Mouse (Mus musculus) stomach, postnatal 0 days (tissue): Measurements from ENCODE around the gene Gk5. TPM values are rescaled to one million over a fixed set of nuclear protein-coding genes. Genes with fewer than 3 reads are reported as not detected.
A peak's percentile ranks its signal among the peaks of the same experiment; 100 is the strongest.

Experiments used
- ATAC-seq: fragments of 200-750 bp; cut with Nextera tagmentation; 2 replicates; pipeline ENCODE4 v1.8.0; 2017; ENCODE audit not compliant: low FRiP score, low TSS enrichment
- DNase-seq: peaks from one replicate; pipeline ENCODE4 v3.0.0-alpha.2; 2016; ENCODE audit warnings: low spot score
- H3K27ac ChIP-seq: fragments of 300-500 bp; sonication (generic); replicated peaks from 2 replicates; pipeline ENCODE4 v1.5.1; 2014; ENCODE audit warnings: mild to moderate bottlenecking, control low read depth
- H3K27me3 ChIP-seq: fragments of 300-500 bp; sonication (generic); 2 replicates; pipeline ENCODE4 v1.6.1; 2014; ENCODE audit warnings: low read length; ENCODE audit not compliant: control insufficient read depth, insufficient read depth
- H3K36me3 ChIP-seq: fragments of 300-500 bp; sonication (generic); 2 replicates; pipeline ENCODE4 v1.6.1; 2014; ENCODE audit warnings: low read length, mixed read lengths; ENCODE audit not compliant: control insufficient read depth, insufficient read depth
- H3K4me1 ChIP-seq: fragments of 300-500 bp; sonication (generic); replicated peaks from 2 replicates; pipeline ENCODE4 v1.6.1; 2014; ENCODE audit warnings: antibody characterized with exemption; ENCODE audit not compliant: control insufficient read depth, insufficient read depth
- H3K4me2 ChIP-seq: fragments of 300-500 bp; sonication (generic); replicated peaks from 2 replicates; pipeline ENCODE4 v1.6.1; 2014; ENCODE audit warnings: low read depth, mild to moderate bottlenecking, control low read depth, moderate library complexity
- H3K4me3 ChIP-seq: fragments of 300-500 bp; sonication (generic); 2 replicates; pipeline ENCODE4 v1.5.1; 2014; ENCODE audit warnings: low read depth, low read length, control low read depth
- H3K9ac ChIP-seq: fragments of 300-500 bp; sonication (generic); 2 replicates; pipeline ENCODE4 v1.6.1; 2014; ENCODE audit warnings: mild to moderate bottlenecking, low read length, control low read depth, mixed read lengths
- H3K9me3 ChIP-seq: fragments of 300-500 bp; sonication (generic); 2 replicates; pipeline ENCODE4 v1.6.1; 2016; ENCODE audit warnings: low read length; ENCODE audit not compliant: control insufficient read depth
- CTCF ChIP-seq: IDR thresholded peaks from 2 replicates; pipeline ENCODE4 v1.5.1; 2016; ENCODE audit warnings: antibody characterized with exemption, low read depth, mild to moderate bottlenecking, moderate library complexity
- EP300 ChIP-seq: optimal IDR thresholded peaks from 2 replicates; pipeline ENCODE3; 2016; ENCODE audit warnings: antibody characterized with exemption
- WGBS: fragments of 180-500 bp; shearing (Covaris S2); extraction: QIAGEN DNeasy Blood & Tissue Kit; methylation state at CpG from one replicate; pipeline ENCODE4 v1.1.7; 2014; 5-methylcytosine and 5-hydroxymethylcytosine counted together
- polyA plus RNA-seq: library from polyadenylated mRNA; unstranded; fragments of >200 nt; fragmentation: Nextera tagmentation; extraction: Ambion mirVana; gene quantifications from 2 replicates; pipeline ENCODE4 v1.2.1, GENCODE M21; 2015

Gene Gk5
- polyA plus RNA-seq, 1 experiment from 2014 or later: 9.8 TPM

- ATAC-seq (no peak), DNase-seq (no peak)
- Histone ChIP-seq H3K9me3 (no peaks in the 10 kb centered on the region), H3K27me3 (no peaks in the 10 kb centered on the region), H3K4me2 (peak overlapping the region; percentile 64; the same call in 1 of the 2 replicates), H3K9ac (no peak overlapping the region), H3K36me3 (no peaks in the 10 kb centered on the region), H3K27ac (no peak overlapping the region), H3K4me1 (no peaks in the 10 kb centered on the region), H3K4me3 (no peak overlapping the region)
- WGBS: 78% methylated on average over 4 of the region's 4 CpGs
- TF ChIP-seq EP300 (no peak), CTCF (no peak)
Measured at GRCm38 (mm10) chr9:96118216-96118615, 946 bp upstream of the Gk5 start.

GRCm38 (mm10) chr9:96127972-96128371 lies 8.8 kb downstream of the Gk5 start:
- Histone ChIP-seq H3K36me3 (no peaks in the 10 kb centered on the region; the same call in 1 of the 2 replicates), H3K9ac (no peak overlapping the region), H3K27ac (no peak overlapping the region), H3K27me3 (no peaks in the 10 kb centered on the region), H3K4me1 (no peaks in the 10 kb centered on the region), H3K9me3 (no peaks in the 10 kb centered on the region), H3K4me3 (no peak overlapping the region), H3K4me2 (no peak overlapping the region)
- peak; percentile 34 for DNase-seq
- peak; percentile 59 for TF ChIP-seq CTCF
- TF ChIP-seq EP300: no peak
- 52% methylated on average over 5 of the region's 5 CpGs for WGBS
- no peak for ATAC-seq

GRCm38 (mm10) chr9:96132956-96133603 lies 13.9 kb downstream of the Gk5 start:
- H3K4me3 ChIP-seq: no peak overlapping the region
- H3K4me2 ChIP-seq: no peak overlapping the region
- no peaks in the 10 kb centered on the region for H3K27me3 ChIP-seq
- H3K9me3 ChIP-seq: no peaks in the 10 kb centered on the region
- TF ChIP-seq CTCF: no peak
- TF ChIP-seq EP300: no peak
- H3K9ac ChIP-seq: no peak overlapping the region
- 32% methylated on average over 4 of the region's 4 CpGs for WGBS
- H3K4me1 ChIP-seq: no peaks in the 10 kb centered on the region; the same call in 1 of the 2 replicates
- no peaks in the 10 kb centered on the region; the same call in 1 of the 2 replicates for H3K36me3 ChIP-seq
- peak; percentile 54 for DNase-seq
- ATAC-seq: peak; percentile 41; the same call in 1 of the 2 replicates
- no peak overlapping the region for H3K27ac ChIP-seq

- Histone ChIP-seq H3K36me3 (no peaks in the 10 kb centered on the region; the same call in 1 of the 2 replicates), H3K9ac (no peak overlapping the region), H3K27ac (peak overlapping the region; percentile 50), H3K9me3 (no peaks in the 10 kb centered on the region), H3K27me3 (no peaks in the 10 kb centered on the region), H3K4me1 (no peaks in the 10 kb centered on the region; the same call in 1 of the 2 replicates), H3K4me2 (no peak overlapping the region), H3K4me3 (no peak overlapping the region)
- ATAC-seq (no peak), DNase-seq (no peak)
- TF ChIP-seq EP300: no peak
- no peak for TF ChIP-seq CTCF
- WGBS: 78% methylated on average over 7 of the region's 7 CpGs
Measured at GRCm38 (mm10) chr9:96134470-96134869, 15.3 kb downstream of the Gk5 start.

GRCm38 (mm10) chr9:96134916-96135315 lies 15.8 kb downstream of the Gk5 start:
- Histone ChIP-seq H3K4me2 (no peak overlapping the region), H3K9me3 (no peaks in the 10 kb centered on the region), H3K27me3 (no peaks in the 10 kb centered on the region), H3K4me1 (no peaks in the 10 kb centered on the region; the same call in 1 of the 2 replicates), H3K27ac (peak overlapping the region; percentile 50), H3K36me3 (no peaks in the 10 kb centered on the region; the same call in 1 of the 2 replicates), H3K9ac (no peak overlapping the region), H3K4me3 (no peak overlapping the region)
- ATAC-seq: peak; percentile 94
- WGBS: 19% methylated on average over 8 of the region's 8 CpGs
- peak; percentile 78 for DNase-seq
- TF ChIP-seq EP300 (no peak), CTCF (no peak)

GRCm38 (mm10) chr9:96135461-96135860 lies 16.3 kb downstream of the Gk5 start:
- no peak; the same call in 1 of the 2 replicates for ATAC-seq
- no peak for TF ChIP-seq CTCF
- no peak for TF ChIP-seq EP300

More at GRCm38 (mm10) chr9:96135461-96135860, 16.3 kb downstream of the Gk5 start:
- H3K9me3 ChIP-seq: no peaks in the 10 kb centered on the region
- H3K27me3 ChIP-seq: no peaks in the 10 kb centered on the region
- no peak overlapping the region for H3K4me2 ChIP-seq
- H3K9ac ChIP-seq: no peak overlapping the region
- H3K27ac ChIP-seq: peak overlapping the region; percentile 50
- no peaks in the 10 kb centered on the region for H3K36me3 ChIP-seq
- H3K4me3 ChIP-seq: no peak overlapping the region
- DNase-seq: no peak
- no peaks in the 10 kb centered on the region; the same call in 1 of the 2 replicates for H3K4me1 ChIP-seq
- 65% methylated on average over 7 of the region's 7 CpGs for WGBS
